Mouse (Mus musculus) lung, postnatal 4 days (tissue): ENCODE measurements around the gene Dennd4a.
"Not testable (repeated sequence)": the region's sequence is repeated elsewhere in the genome, so short reads cannot be mapped to it uniquely, and the experiment has no call there.

Source experiments
- DNase-seq, 2 experiments: peaks; one replicate each; pipeline ENCODE4 v3.0.0; 2021

Dennd4a gene

DNA sequence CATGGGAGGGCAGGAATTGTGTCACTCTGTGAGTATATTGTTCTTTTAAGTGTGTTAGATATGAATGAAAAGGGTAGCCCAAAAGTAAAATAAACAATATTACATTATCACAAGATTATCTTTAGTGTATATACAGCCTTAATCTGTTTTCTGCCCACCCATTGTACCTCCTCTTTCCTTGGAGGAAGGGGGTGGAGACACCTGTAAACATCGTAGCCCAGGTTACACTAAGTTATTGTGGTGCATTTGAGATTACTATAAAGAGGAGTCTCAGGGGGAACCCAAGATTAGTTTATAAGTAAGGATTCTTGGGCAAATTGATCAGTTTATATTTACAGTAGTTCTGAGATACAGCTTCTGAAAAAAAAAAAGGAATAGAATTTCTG lies 1.3 kb downstream of the Dennd4a start:
- no peak for DNase-seq

DNA sequence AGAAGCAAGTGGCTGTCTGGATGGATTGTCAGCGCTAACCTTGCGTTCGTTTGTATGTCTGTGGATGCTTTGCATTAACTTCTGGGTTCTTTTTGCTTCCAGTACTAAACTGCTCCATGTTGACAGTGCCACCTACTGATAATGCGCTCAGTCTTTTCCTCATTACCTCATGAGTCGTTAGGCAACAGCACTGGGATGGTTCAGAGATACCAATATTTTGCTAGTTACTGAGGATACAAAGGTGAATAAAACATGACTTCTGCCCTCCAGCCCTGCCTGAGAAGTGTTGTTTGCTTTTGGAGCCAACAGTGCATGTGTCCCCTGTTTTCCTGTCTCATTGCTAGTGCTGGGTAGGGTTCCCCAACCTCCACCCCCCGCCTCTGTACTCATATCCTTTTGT lies 3.1 kb downstream of the Dennd4a start:
- DNase-seq: no peak

GRCm38 (mm10) chr9:64819686-64820085 lies 8.5 kb downstream of the Dennd4a start:
- not testable (repeated sequence) for DNase-seq

DNA sequence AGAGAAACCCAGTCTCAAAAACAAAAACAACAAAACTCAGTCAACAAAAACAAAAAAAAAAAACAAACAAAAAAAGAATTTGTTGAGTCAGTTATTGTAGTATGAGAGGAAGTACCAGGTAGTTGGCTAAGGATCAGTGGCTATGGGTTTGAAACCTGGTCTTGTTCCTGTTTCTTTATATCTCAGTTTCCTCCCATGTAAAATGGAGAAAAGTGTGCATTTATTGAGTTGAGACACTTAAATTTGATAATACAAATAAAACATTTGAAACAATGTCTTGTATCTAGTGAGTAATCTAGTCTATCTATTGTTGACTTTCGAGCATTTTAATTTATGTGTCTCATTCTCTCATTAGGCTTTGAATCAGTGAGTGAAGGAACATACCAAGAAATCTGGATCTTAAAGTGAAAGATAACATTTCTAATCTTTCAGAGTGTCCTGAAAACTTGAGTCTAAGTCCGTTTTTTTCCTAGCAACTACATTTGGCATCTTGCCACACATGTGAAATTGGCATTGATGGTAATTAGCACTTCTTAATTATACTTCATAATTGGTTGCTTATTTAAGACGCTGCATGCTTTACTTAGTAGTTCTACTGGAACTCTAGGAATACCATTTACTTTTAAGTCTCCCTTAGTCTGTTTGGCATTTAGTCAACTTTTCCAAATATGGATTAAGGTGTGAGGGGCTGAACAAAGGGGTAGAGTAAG lies 9.1 kb downstream of the Dennd4a start:
- no peak for DNase-seq

DNA sequence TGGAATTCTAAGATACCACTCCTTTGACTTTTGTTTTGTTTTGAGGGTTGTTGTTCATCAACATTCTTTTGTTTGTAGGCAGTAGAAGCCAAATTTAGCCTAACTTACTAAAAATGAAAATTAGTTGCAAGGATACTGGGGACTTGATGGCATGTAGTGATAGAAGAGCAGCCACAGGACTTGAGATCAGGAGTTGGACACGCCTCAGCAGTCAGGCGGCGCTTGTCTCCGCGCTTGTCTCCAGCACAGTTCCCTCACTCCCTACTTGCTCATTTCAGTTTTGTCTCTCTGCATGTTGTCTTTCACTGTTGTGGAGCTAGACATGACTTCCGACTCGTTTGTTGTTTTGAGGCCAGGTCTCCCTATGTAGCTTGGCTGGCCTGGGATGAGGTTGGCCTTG lies 11.1 kb downstream of the Dennd4a start:
- no peak for DNase-seq

GRCm38 (mm10) chr9:64824389-64825008 lies 13.4 kb downstream of the Dennd4a start:
- no peak for DNase-seq

- DNase-seq: peak in 1 of 2 experiments; percentile 16
Observed at GRCm38 (mm10) chr9:64830092-64830618, 19.0 kb downstream of the Dennd4a start.

- no peak for DNase-seq
Observed at GRCm38 (mm10) chr9:64830641-64831040, 19.5 kb downstream of the Dennd4a start.

DNA sequence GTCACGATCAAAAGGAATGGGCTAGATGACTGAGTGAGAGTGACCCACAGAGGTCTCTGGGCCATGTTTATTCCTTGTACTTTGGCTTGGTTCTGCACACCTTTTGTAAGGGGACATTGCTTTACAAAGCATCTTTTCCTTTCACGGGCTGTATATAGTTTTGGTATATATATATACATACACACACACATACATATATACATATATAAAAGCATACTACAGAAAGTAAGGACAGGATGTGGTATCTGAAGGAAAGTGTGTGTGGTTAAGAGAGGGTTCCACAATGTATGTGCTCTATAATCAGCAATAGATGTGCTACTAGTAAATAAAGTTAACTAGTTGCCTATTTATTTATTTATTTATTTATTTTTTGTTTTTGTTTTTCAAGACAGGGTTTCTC lies 20.6 kb downstream of the Dennd4a start:
- DNase-seq: no peak

DNA sequence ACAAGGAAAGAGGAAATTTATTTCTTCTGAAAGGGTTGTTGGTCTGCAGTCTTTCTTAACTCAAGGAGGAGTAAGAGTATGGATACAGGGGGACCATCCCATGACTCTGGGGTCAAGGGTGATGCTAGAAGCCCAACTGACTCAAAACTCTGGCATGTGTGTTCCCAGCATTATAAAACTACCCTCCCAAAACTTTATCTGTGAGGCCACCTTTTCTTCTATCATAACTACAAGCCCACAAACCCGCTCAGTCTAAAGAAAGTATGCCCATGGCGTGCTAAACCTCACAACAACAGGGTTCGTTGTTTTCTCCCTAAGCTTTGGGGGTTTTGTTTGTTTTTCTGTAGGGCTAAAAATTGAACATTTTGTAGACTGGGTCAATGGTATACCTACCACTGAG lies 23.3 kb downstream of the Dennd4a start:
- DNase-seq: no peak

GRCm38 (mm10) chr9:64845355-64845754 lies 34.2 kb downstream of the Dennd4a start:
- no peak for DNase-seq

DNA sequence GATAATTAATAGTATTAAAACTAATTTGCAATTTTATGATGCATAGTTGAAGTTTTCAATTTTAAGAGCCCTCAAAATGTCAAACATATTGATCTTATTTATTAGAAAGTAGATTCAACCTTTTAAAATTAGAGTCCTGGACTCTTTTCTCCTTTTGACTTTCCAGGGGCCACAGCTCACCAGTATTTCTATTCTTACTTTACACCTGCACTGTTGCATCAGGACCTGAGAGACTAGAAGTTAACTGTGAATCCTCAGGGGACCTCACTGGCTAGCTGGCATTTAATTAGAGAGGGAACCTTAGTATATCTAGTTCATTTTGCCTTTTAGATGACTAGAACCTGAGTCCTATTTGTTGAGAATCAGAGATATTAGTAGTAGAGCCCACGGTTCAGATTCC lies 38.4 kb downstream of the Dennd4a start:
- no peak for DNase-seq

GRCm38 (mm10) chr9:64860083-64860482 lies 48.9 kb downstream of the Dennd4a start:
- DNase-seq: no peak

DNA sequence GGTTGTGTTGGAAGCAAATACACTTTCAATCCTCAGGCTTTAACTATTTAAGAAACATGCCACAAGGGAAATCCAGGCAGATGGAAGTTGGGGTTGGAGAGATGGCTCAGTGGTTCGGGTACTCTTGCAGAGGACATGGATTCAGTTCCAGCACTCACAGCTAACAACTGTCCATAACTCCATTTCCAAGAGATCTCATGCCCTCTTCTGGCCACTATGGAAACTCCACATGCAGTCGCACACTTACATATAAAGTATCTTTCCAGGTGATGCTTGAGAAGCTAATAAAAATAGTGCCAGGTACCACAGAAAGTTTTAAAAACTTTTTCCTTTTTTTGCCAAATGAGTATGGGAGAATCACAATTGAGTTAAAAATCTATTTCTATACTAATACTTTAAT lies 51.5 kb downstream of the Dennd4a start:
- DNase-seq: no peak

- DNase-seq: no peak
Observed at GRCm38 (mm10) chr9:64886008-64886407, 74.9 kb downstream of the Dennd4a start.

DNA sequence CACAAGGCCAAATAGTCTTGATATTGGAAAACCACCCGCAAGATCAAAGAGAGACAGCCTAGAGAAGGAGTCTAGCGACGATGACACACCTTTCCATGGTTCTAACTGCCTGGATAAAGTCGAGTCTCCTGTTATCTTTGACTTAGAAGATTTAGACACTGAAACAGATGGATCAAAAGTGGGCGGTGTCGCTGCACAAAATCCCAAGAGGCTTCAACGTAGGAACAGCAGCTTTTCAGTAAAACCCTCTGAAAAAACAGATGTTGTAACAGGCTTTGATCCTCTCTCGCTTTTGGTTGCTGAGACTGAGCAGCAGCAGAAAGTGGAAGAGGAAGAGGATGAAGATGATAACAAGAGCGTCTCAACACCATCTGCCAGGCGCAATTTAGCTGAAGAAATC lies 85.5 kb downstream of the Dennd4a start:
- DNase-seq: no peak

- no peak for DNase-seq
Observed at GRCm38 (mm10) chr9:64902866-64903265, 91.7 kb downstream of the Dennd4a start.

- DNase-seq: peak; percentile 64 to 83
Observed at GRCm38 (mm10) chr9:64903386-64903785, 92.2 kb downstream of the Dennd4a start.

GRCm38 (mm10) chr9:64904917-64905640 lies 93.9 kb downstream of the Dennd4a start:
- no peak for DNase-seq

DNA sequence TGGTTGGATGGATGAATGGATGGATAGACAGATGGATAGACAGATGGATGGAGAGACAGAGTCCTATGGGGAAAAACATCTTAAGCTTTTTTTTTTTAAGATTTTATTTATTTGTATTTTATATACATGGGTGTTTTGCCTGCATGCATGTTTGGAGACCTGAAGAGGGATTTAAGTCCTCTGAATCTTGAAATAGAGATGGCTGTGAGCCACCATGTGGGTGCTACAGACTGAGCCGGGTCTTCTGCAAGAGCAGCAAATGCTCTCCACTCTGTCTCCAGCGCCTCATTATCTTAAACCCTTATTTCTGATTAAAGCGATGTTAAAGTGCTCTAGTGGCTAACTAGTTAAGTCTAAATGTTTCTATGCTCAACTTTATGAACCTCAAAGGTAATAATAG lies 96.3 kb downstream of the Dennd4a start:
- DNase-seq: no peak

GRCm38 (mm10) chr9:64913406-64913805 lies 102.3 kb downstream of the Dennd4a start:
- DNase-seq: no peak

GRCm38 (mm10) chr9:64913973-64914372 lies 102.8 kb downstream of the Dennd4a start:
- no peak for DNase-seq

DNA sequence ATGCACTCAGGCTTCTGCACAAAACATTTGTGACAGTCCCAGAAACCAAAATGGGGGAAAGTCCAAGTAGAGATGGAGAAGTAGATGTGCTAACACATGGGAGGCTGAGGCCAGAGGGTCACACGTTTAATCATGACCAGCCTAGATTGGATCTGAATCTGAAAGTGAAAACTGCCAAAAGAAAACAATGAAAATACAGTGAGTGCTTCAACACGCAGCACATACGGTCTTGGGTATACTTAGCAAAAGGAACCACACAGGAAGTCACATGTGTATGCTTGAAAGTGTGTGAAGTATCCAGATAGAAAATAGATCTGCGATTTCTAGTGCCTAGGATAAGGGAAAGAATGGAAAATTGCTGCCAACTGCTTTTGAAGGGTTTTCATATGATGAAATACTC lies 103.5 kb downstream of the Dennd4a start:
- no peak for DNase-seq

GRCm38 (mm10) chr9:64918560-64918959 lies 107.4 kb downstream of the Dennd4a start:
- peak; percentile 32 to 52 for DNase-seq
